Mouse (Mus musculus) ovary, adult 10 weeks (tissue): Measurements from ENCODE around the gene Tmem98. TPM values are rescaled to one million over a fixed set of nuclear protein-coding genes. Genes with fewer than 3 reads are reported as not detected.

Experiments used
- polyA plus RNA-seq: library from polyadenylated mRNA; stranded (reverse); fragments of 350-450 nt; fragmentation: Illumina TruSeq; extraction: RNeasy Lipid Tissue Mini Kit (QIAGEN cat#74804); gene quantifications from one replicate; pipeline ENCODE4 v1.2.3, GENCODE M21; 2014

Tmem98 gene
- polyA plus RNA-seq = 15.1 TPM

DNA sequence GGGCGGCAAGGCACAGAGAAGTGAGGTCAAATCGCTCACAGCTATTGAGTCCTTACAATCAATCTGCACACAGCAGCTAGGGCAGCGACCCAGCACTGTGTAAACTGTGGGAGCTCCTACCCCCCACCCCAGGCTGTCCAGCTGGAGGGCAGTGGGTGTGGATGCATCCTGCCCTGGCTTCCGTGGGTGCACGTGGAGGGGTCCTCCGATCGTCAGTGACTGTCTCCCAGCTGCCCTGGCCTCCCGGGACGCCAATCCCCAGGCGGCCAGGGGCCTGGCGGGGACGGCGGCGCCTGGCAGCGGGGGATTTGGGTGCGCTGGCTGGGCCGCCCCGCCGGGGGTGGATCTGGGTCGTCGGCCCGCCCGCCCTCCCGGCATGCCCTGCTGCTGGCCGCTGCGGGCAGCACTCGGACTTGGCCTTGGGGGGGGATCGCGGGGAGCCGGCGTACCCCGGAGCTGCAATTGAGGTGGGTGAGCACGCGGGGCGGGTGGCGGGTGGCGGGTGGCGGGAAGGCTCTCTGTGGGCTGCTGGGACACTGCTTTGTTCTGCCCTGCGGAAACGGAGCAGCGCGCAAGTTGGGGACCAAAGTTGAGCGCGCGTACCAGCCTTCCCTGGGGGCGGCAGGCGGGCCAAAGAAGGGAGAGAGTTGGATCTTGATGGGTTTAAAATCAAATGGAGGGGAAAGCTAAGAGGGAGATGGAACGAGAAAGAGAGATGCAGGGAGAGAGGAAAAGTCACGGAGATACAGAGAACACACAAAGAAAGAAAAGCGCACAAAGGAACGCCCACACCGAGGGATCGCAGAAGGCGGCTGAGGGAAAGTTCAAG is at the start of gene Tmem98:
Gene Tmem98, plus strand, starts transcription at position 183 of the 829 bp plus-strand sequence.

DNA sequence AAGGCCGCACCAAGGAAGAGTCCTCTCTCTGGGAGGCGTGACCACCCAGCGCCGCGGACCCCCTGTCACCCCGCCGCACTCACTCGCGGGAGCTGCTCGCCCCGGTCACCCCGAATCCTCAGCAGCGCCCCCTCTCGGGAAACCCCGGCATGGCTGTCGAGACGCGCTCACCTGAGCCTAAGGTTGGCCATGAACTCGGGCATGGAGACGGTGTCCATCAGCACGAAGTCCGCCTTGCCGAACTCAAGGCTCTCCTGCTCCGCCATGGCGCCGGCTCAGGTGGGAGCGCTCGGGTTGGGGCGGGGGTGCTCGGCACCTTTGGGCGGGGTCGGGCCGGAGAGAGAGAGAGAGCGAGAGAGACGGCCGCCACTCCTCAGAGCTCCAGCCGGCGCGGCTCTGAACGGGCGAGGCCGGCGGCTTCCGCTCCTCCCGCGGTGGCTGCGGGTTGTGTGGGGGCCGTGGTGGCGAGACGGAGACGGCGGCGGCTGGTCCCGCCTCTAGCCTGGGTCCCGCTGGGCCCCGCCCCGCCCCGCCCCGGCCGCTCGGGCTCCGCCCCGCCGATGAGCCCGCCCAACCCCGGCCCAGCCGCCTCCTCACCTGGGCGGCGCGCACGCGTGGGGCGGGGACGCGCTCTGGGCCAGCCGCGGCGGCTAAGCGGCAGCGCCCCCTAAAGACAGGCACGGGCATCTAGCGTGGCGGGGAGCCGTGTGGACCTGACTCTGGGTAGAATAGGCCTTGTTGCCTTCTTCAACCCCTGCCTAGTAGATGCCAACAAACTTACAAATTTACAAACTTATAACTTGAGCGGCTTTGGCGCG is 30.2 kb upstream of the Tmem98 start, which contains the start of gene Myo1d:
Gene Myo1d, minus strand, starts transcription at position 499 of the 818 bp plus-strand sequence.

DNA sequence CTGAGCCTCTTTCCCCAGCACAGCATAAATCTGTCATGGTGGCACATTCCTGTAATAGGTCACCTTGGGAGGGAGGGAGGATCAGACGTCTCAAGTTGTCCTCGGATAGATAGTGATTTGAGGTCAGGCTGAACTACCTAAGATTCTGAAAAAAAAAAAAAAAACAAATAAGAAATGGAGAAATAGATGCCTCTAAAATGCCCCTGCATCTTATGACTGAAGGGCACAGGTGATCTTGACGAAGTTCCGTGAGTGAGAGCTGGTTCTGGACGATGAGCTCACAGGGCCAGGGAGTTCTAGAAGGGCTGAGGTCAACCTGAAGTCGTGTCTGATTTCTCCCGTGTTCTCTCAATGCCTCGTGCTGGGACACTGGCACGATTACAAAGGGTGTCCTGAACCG is 48.1 kb downstream of the Tmem98 start, which contains the start of gene Spaca3:
Gene Spaca3, plus strand, starts transcription at position 301 of the 400 bp plus-strand sequence.

Other genes with a start within 250 kb of the Tmem98 start
- 14.5 TPM for gene Myo1d, start 30.1 kb upstream of the Tmem98 start, polyA plus RNA-seq
- gene Spaca3, start 48.2 kb downstream of the Tmem98 start, polyA plus RNA-seq = not detected